ENCODE assay signal across 20 mouse cellular contexts in the genomic region with DNA sequence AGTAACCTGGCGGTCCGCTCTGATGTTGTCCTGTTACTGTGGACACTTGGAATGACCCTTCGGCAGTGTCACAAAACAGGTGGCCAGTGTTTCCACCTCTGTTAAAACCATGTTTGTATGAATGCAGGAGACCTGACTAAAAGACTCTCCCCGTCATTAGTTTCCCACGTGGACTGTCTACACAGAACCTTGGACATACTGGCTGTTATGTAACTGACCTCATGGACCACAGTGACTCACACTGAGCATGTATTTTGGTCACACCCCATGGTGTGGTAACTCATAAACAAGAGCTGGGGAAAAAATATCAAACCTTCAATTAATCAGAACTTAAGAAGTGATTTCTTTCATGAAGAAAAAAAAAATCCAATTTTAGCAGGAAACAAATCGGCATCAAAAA. TPM values are rescaled to one million over a fixed set of nuclear protein-coding genes. Genes with fewer than 3 reads are reported as not detected.
DNase-seq lines count a peak whose midpoint lies in the region; ATAC-seq and TF ChIP-seq lines count a peak whose summit lies in the region.
"Had no signal": no experiment of that assay in that cellular context is flagged by ENCODE, and none has a peak within 500 bp of the region (broad histone marks: within the 10 kb centered on the region; RNA-seq: fewer than 3 reads in every experiment).

No protein-coding gene starts in this region.

- no peak overlapping the region for H3K9ac ChIP-seq in kidney, postnatal 0 days (ENCODE audit: low read depth, low read length)
- H3K9ac ChIP-seq in forebrain, embryonic 12.5 days, result no peak overlapping the region
- H3K9ac ChIP-seq: liver, embryonic 15.5 days had no signal

- ATAC-seq in kidney, postnatal 0 days (replicated peaks; ENCODE audit: low FRiP score, low read depth), result peak; percentile 67; the same call in 1 of the 2 replicates
- ATAC-seq in monocyte, adult 5-6 weeks (replicated peaks; ENCODE audit: insufficient number of reproducible peaks, low FRiP score, low TSS enrichment, poor library complexity, severe bottlenecking), result peak; percentile 88
- no peak for ATAC-seq in forebrain, embryonic 12.5 days (ENCODE audit: low FRiP score)
- ATAC-seq: hindbrain, embryonic 16.5 days had no signal

- H3K36me3 ChIP-seq in kidney, postnatal 0 days (ENCODE audit: insufficient read depth, low read length), result no peaks in the 10 kb centered on the region
- no peaks in the 10 kb centered on the region for H3K36me3 ChIP-seq in forebrain, embryonic 12.5 days (replicated peaks)
- H3K36me3 ChIP-seq: G1E; liver, embryonic 15.5 days had no signal

- H3K4me2 ChIP-seq in kidney, postnatal 0 days (ENCODE audit: low read length), result no peak overlapping the region
- no peak overlapping the region for H3K4me2 ChIP-seq in forebrain, embryonic 12.5 days
- H3K4me2 ChIP-seq: liver, embryonic 15.5 days had no signal

- no peak overlapping the region for H3K4me3 ChIP-seq in kidney, postnatal 0 days (replicated peaks; ENCODE audit: low read depth, low read length)
- H3K4me3 ChIP-seq in forebrain, embryonic 12.5 days (replicated peaks), result no peak overlapping the region
- H3K4me3 ChIP-seq: liver, embryonic 15.5 days; megakaryocyte, embryonic 14.5 days had no signal

- H3K4me1 ChIP-seq in kidney, postnatal 0 days (replicated peaks; ENCODE audit: insufficient read depth, low read length), result no peaks in the 10 kb centered on the region
- H3K4me1 ChIP-seq in forebrain, embryonic 12.5 days, result no peaks in the 10 kb centered on the region
- H3K4me1 ChIP-seq: liver, embryonic 15.5 days; megakaryocyte, embryonic 14.5 days had no signal

- no peak for TF ChIP-seq CTCF in kidney, postnatal 0 days (IDR thresholded peaks at IDR 0.05; ENCODE audit: low read depth)

- peak; percentile 64 for DNase-seq in adrenal gland, adult 8-10 months
- no peak for DNase-seq in adrenal gland, postnatal 25 days
- no peak for DNase-seq in kidney, postnatal 0 days (ENCODE audit: low spot score)
- DNase-seq in kidney, postnatal 14 days, result no peak
- DNase-seq in adrenal gland, postnatal 10 days, result peak; percentile 15
- no peak for DNase-seq in right cerebral cortex, adult 2 months (ENCODE audit: low spot score in 2 of 2)
- DNase-seq: cerebellum, postnatal 10 days; heart, adult 18-20 months; heart, postnatal 14 days; layer of hippocampus, adult 9-11 months; right cerebral cortex, adult 18-20 months; thymus, adult 18-20 months had no signal

- no peaks in the 10 kb centered on the region for H3K27me3 ChIP-seq in kidney, postnatal 0 days (ENCODE audit: insufficient read depth, low read length)
- H3K27me3 ChIP-seq in forebrain, embryonic 12.5 days, result no peaks in the 10 kb centered on the region
- H3K27me3 ChIP-seq: liver, embryonic 15.5 days; megakaryocyte, embryonic 14.5 days had no signal

- H3K27ac ChIP-seq in kidney, postnatal 0 days, result no peak overlapping the region
- H3K27ac ChIP-seq in forebrain, embryonic 12.5 days, result no peak overlapping the region
- H3K27ac ChIP-seq: liver, embryonic 15.5 days had no signal

- no peaks in the 10 kb centered on the region for H3K9me3 ChIP-seq in kidney, postnatal 0 days (replicated peaks; ENCODE audit: low read length)
- no peaks in the 10 kb centered on the region for H3K9me3 ChIP-seq in forebrain, embryonic 12.5 days
- H3K9me3 ChIP-seq: G1E; liver, embryonic 15.5 days had no signal

- 92% methylated on average over 6 of the region's 6 CpGs for WGBS in kidney, postnatal 0 days
- 94% methylated on average over 6 of the region's 6 CpGs for WGBS in forebrain, embryonic 12.5 days

RNA-seq across cellular contexts. Expression of gene Gm47996, which starts 54.9 kb away (rescaled TPM):
- not detected for total RNA-seq in adrenal gland, adult 8-10 months (2022)
- not detected in 2 replicates for total RNA-seq in adrenal gland, postnatal 25 days (2021)
- 0.28 and 0.41 TPM in 2 replicates for polyA plus RNA-seq in kidney, postnatal 0 days (2015; fragmentation: Nextera tagmentation; extraction: Ambion mirVana)
- total RNA-seq in adrenal gland, postnatal 10 days (2021), result not detected
- total RNA-seq in monocyte, adult 5-6 weeks (2017), result not detected in 3 replicates
- not detected in 2 replicates for polyA plus RNA-seq in forebrain, embryonic 12.5 days (2016; fragmentation: Nextera tagmentation; extraction: Ambion mirVana)
- total RNA-seq: heart, adult 18-20 months; heart, postnatal 14 days; left cerebral cortex, postnatal 36 days had no signal
- polyA plus RNA-seq: frontal cortex, adult 2 months; hindbrain, embryonic 16.5 days had no signal

Comparison
In these comparisons a context has a peak if more than half of its experiments do, and no peak if none do; other contexts are left out.
1. DNase-seq: peak in adrenal gland, adult 8-10 months (single experiment) and adrenal gland, postnatal 10 days (single experiment); none in adrenal gland, postnatal 25 days (single experiment), kidney, postnatal 0 days (single experiment), kidney, postnatal 14 days (single experiment) and right cerebral cortex, adult 2 months (0 of 2).